Mouse (Mus musculus) erythroid progenitor cell, adult 5-6 weeks (primary cell): ENCODE data around the gene Palld. TPM values are rescaled to one million over a fixed set of nuclear protein-coding genes. Genes with fewer than 3 reads are reported as not detected.

Source experiments
- ATAC-seq: replicated peaks from 2 replicates; pipeline ENCODE4 v1.8.0; 2016; ENCODE audit warnings: moderate number of reproducible peaks, mild to moderate bottlenecking, moderate TSS enrichment, inconsistent platforms; ENCODE audit not compliant: poor library complexity, low FRiP score, severe bottlenecking
- total RNA-seq, 2 experiments: library from RNA; stranded (forward) in 1 of 2; stranded (reverse) in 1 of 2; fragments of 150-400 nt in 1 of 2; fragments of 186-747, 209-891 nt in 1 of 2; gene quantifications; 2 replicates each; pipeline versions ENCODE4 v1.2.3 to v1.2.4; 2015 to 2017; ENCODE audit warnings: low replicate concordance in 2 of 2

Palld gene
- total RNA-seq, 2 experiments from 2014 or later = 3.8 TPM; not detected in 1

DNA sequence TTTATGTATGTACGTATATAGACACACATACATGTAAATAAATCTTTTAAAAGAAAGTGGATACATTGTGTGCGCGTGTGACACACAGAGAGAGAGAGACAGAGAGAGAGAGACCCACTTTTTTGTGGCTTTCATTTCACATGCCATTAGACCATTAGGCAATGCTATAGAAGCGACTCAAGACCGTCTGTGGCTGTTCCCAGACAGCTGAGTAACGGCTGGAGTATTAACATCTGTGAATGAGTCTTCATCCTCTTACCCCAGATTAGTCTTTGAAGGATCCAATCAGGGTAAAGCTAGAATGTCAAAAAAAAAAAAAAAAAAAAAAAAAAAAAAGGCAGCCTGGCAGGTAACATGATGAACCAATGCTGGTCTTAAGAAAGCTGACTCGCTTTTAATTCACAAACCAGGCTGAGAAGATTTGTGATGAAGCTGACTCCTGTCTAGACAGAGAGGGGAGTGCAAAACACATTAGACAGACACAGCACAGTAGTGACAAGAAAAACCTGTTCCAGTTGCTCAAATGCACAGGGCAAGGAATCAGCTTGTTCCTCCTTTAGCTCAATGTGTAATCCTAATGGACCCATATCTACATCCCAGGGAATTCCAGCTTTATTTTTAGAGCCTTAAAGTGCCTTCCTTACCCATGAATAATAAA is 204.6 kb downstream of the Palld start:
- no peak for ATAC-seq

DNA sequence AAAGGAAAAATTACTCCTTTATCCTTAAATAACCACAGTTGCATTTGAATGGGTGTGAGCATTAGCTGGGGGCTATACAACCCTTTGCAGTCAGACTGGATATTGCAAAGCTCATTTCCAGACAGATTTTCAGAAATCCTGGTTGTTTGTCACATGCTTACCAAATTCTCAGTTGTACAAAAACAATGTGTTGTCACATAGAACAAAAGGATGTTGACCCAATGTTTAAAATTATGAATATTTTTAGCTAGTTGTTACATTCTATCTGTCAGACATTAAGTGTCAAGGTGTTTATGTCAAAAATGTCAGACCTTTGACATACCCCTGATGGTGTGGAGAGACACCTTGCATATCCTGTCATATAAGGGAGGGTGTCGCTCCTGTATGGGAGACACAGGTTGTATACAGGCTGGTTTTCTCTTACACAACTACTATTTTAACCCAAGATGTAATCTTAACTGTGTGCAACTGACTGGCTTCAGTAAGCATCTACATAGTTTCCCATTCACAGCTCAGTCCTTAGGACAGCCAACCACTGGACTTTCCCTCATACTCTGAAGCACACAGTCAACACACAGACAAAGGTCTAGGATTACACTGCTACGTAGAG is 205.5 kb downstream of the Palld start:
- no peak for ATAC-seq

DNA sequence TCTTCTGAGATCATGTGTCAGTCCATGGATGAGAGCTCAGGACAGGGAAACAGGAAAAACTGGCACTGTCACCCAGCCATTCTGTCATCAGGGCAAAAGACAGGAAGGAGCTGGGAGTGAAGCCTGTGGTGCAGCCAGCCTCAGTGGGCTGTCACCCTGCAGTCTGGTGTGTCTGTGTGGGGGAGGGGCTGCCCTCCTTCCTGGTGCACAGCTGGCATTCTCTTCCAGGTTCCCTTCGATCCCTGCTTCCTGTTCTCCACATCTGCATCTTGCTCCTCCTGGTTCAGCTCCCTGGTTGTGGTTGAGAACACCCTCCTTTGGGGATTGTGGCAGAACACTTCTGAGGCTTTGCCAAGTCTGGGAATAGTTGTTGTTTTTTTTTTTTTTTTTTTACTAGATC is 207.1 kb downstream of the Palld start:
- no peak for ATAC-seq

DNA sequence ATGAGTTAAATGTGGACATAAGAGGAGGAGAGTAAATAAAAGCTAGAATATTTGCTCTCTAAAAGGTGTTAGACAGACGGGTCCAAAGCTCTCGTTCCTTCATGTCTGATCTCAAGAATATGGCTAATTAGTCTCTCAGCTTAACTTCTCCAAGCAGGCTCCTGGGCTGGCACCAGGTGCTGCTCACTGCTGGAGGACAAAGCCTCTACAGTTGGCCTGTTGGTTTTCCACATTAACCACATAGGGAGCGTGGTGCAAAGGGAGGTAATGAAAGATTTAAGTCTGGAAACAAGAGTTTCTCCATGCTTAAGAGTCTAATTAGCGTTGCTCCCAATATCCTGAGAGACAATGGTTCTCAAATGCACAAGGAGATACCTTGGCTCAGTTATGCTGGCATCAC is 209.6 kb downstream of the Palld start:
- no peak for ATAC-seq

DNA sequence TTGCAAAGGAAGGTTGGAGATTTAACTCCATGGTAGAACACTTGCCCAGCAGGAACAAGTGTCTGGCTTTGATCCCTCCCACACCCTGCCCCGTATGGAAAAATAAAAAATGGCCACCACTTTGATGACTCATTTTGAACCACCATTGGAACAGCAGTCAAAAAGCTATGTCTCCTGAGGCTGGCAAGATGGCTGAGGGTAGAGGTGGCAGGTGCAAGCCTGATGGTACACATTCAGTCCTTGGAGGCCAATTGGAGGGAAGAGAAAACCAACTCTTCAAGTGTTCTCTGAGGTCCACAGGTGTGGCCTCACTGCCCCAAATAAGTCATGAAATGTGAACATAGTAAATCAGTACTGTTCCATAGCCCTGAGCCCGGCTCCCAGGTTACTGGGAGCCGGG is 210.4 kb downstream of the Palld start:
- no peak for ATAC-seq

DNA sequence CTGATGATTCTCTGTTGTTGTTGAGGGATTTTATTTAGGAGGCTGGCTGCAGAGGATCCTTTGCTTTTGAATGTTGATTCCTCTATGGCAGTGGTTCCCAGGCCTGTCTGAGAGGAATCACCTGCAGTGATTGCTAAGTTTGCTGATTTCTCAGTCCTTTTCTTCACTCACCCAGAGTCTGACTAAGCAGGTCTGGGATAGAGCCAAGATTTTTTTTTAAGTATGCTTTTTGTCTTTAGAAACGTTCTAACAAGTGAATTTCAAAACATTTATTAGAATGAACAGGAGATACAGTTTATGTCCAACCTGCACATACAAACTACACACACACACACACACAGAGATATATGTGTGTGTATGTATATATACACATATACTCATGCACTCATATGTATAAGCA is 211.1 kb downstream of the Palld start:
- ATAC-seq = no peak

DNA sequence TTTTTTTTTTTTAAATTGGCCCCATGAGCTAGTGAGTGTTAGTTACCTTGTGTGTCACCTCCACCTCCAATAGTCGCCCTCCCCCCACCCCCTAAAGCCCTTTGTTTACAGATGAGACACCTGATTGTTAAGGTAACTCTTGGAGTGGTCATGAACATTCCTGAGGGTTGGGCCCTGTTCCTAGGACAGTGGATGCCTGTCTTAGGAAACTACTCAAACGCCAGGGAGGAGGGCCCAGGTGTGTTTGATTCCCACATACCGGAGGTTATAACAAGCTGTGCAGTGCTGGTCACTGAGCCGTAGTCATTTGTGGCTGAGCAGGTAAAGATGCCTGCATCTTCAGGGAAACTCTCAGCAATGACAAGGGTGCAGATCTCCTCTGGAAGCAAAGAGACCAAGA is 215.4 kb downstream of the Palld start:
- ATAC-seq = no peak

DNA sequence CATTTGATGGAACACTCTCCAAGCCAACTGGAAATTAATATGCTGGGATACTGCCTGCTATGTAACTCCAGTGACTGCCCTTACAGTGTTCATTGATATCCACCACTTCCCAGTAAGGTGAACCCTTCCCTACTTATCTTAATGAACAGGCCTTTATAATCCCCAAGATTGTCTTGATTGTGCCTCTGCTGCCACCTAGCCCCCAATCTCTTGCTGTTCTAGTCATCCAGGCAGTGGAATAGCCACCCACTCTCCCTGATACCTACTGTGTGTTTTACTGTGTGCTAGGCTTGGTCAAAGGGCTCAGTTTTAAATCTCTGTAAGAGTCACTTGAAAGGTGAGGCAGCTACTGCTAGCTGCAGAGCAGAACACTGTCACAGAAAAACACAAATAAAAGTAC is 216.2 kb downstream of the Palld start:
- ATAC-seq = no peak

DNA sequence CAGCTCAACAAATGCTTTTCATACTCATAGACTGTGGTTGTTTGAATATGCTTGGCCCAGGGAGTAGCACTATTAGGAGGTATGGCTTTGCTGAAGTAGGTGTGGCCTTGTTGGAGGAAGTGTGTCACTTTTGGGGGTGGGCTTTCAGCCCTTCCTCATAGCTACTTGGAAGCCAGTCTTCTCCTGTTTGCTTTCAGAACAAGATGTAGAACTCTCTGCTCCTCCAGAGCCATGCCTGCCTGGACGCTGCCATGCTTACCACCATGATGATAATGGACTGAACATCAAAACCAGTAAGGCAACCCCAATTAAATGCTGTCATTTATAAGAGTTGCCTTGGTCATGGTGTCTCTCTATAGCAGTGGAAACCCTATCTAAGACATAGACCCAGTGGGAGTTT is 217.2 kb downstream of the Palld start:
- no peak for ATAC-seq

DNA sequence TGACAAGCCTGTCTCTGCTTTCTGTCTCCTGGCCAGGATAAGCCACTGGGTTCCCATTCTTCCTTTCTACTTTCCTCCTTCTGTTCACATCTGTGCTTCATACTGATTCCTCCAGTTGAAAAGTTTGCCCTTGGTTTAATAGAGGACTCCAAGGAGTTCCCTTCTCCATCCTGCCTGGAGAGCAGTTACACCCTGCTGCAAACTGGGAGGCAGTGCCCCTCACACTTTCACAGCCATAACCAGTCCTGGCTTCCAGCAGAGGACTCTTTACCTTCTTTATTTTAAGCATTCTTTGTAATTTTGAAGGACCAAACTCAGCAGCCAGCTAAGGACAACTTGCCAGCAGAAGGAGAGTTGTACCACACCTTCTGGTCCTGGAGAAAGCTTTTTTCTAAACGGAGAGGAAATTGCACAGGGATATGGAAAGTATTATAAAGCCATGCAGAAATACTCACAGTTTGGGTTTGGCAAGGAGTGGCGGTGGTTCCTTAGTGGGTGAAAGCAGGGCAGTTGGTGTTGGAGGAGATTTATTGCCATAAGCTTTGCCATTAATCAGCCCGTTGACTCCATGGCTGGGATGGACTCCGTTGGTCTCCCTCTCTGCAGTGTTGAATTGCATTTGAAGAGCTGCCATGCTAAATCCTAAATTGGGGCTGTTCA is 218.1 kb downstream of the Palld start:
- ATAC-seq = no peak

DNA sequence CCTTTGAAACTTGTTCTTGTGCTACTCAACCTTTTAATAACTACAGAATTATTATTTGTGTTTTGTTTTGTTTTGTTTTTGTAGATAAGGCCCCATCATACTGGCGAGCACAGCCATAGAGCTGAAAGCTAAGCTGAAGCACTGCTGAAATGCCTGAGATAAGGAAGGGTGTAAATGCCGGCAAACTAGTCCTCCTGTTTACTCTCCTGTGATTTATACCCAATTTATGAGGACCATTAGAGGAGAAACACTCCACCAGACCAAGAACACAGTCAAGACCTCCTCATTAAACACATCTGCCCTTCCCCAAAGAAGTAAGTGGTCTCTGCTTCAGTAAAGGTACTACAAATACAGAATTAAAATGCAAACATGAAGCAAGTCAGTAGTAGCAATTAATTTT is 219.6 kb downstream of the Palld start:
- no peak for ATAC-seq

DNA sequence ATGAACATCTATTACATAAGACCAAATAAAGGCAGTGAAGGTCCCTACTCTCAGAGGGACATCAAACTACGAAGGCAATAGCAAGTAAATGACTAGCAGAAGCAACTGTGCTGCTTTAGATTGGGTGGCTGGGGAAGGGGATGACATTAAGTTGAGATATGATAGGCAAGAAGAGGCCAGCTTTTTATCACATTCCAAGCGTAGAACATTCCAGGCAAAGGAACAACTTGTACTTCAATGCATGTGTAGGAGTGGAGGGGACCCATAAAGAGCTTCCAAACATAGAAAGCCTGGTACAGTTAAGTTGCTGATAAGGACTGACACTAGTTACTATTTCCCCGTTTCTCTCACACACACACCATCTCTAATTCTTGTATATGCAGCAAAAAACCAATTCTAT is 221.3 kb downstream of the Palld start:
- no peak for ATAC-seq

DNA sequence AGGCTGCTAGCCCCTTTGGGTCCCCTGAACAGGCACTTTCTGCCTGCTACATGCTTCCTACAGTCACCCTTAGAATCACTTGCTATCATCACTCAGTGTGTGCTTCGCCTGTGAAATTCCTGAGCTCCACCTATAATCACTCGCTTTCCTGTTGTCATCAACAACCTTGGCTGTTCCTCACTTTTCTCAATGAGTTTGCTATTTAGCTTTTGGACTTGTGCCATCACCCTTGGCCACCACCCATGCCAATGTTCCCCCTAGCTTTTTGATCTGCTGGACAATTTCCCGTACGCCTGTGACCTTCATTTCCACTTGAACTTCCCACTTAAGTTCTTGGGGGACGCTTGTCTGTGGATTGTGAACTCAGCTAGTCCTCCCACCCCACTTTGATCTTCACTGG is 225.3 kb downstream of the Palld start:
- no peak for ATAC-seq

DNA sequence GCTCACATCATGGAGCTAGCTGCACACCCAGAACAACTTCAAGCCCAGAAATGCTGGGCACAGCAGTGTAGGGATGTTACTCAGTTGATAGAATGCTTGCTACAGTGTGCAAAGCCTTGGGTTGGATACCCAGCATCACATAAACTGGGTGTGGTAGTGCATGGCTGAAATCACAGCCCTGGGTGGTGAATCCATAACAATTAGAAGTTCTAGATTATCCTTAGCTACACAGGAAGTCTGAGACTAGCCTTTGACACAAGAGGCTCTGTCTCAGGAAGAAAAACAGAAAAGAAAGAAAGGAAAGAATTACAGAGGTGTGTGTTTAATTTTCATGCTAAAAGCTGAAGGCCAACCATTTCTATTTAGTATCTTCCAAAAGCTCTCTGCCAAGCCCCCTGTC is 231.3 kb downstream of the Palld start:
- ATAC-seq = no peak

DNA sequence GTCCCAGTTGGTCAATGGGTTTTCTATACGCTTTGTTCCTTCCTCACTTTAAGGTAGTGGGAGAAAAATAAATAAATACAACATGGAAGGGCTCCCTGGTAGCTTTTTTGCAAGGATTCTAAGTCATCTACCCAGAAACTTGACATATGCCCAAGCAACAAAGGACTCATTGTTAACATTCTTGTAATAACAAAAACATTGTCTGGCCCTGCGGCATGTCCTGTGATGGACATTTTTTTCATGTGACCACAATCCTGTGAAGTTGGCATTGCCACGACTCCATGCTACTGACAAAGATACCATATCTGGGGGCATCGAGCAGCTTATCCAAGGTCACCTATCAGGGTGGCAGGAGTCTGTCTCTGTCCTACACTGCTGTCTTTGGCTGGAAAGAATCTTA is 232.1 kb downstream of the Palld start:
- ATAC-seq = no peak

DNA sequence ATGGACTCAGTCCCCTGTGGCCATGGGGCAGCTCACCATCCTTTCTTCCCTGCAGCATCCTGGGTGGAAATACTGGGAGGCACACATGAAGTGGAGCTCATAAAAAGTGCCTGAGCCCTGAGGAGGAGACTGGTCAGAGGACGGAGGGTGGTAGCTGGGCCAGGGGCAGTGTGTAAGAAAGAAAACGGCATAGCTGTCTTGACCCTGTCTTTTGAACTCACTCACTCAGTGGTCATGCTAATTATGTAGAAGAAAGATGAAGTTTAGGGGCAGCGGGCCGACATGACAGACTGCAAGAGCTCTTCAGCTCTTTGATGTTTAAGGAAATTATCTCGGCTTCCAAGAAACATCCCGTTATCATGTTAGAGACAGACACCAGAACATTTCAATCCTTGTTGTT is 235.6 kb downstream of the Palld start:
- ATAC-seq = no peak

DNA sequence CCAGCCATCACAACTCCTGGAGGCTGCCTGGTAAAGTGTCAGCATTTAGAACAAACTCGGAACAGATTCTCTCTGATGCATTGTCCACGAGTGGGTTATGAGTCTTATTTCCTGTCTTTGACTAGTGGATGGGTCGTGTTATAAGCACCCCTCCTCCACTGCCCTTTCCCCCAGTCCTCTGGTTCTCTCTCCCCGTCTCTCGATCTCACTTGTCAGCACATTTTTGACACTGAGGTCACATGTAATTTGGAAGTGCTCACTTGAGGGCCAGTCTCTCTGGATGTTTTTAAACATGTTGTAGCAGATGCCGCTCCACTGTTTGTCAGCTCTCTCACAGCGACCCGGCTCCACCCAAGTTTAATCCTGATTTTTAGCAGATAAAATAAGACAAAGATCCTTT is 237.5 kb downstream of the Palld start:
- ATAC-seq = no peak

DNA sequence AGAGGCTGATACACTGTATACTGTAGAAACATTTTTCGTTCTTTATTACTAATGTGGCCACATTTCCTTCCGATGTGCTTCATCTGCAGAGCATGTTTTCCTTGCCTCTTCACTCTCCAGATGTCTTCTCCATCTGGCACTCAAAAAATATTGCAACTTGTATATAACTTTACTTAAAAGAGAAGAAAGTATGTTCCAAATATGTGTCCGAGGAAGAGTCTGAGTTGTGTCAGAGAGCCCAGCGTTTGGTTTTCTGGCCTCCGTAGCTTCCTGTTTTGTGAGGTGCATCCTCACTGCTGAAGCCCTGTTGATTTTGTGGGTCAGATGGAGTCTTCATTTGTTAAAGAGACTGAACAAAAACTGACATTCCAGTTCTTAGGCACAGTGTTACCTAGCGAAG is 238.3 kb downstream of the Palld start:
- ATAC-seq = no peak

DNA sequence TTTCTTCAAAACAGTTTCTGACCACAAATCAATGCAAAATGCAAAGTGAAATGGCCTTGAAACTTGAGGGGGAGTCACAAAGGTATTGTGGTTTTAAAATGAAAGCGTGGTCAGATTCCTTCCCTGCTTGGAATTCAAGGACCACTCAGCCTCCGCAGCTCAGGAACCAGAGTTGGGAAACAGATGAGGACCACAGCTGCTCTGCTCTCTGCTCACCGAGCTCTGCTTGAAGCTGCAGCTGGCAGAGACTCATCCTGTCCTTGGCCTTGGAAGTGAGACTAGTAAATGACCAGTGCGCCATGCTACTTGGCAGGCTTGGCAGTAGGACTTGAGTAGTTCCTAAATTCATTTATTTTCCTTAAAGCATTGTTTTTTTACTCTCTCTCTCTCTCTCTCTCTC is 239.7 kb downstream of the Palld start:
- no peak for ATAC-seq

DNA sequence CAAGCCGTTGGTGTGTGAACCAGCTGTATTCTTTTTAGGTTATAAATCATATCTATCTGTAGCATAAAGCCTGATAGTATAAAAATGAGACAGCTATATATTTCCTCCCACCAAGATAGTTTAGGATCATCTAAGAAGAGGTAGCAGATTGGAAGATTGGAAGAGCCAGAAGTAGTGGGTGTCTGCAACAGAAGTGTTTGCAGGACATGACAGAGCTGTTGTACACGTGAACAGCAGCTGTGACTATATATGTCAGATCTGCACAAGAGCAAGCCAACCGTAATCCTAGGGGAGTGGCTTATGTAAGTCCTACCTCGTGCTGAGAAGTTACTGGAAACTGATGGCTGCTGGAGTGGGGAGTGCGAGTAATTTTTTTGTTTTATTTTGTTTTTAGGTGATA is 240.9 kb downstream of the Palld start:
- no peak for ATAC-seq

DNA sequence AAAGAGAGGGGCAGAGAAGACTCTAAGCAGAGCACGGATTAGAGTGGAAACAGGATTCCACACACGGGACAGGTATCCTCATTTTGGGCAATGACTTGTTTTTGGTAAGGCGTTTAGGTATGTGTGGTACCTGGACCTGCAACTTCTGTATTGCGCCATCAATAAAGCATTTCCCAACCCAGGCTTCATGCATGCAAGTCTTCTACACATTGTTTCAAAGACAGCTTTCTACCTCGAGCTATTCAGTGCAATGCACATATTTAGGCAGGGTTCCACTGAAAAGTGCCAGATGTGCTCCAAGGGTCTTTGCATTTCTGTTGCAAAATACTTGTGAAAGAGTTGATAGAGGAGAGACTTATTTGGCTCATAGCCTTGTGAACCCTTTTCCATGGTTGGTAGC is 241.5 kb downstream of the Palld start:
- no peak for ATAC-seq

DNA sequence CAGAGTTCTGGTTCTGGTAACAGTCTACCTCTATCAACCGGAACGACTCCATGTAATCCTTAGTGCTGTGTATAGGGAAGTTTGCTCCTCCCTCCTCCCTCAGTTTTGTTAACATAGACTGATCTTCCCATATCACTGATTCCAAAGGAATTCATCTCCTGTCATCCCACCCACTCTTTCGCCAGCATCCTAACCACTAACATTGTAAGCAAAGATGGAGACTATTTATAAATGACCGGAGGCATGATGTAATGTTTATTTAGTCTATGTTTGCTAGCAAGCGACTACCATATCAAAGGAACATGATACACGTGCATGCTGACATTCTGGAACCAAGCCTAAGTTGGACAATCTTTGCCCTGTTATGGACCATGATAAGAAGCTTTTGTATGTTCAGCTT is 250.5 kb downstream of the Palld start:
- no peak for ATAC-seq
